Mouse (Mus musculus) bone marrow macrophage, adult 2 months (primary cell): Measurements from ENCODE around the gene Ift22.

Source experiments
- CTCF ChIP-seq: IDR thresholded peaks from 2 replicates; pipeline ENCODE4 v1.5.1; 2012; ENCODE audit warnings: low read depth, mild to moderate bottlenecking, low read length, moderate library complexity
- POLR2A ChIP-seq: IDR thresholded peaks from 2 replicates; pipeline ENCODE4 v1.6.1; 2012; ENCODE audit warnings: mild to moderate bottlenecking, low read depth, low read length, borderline replicate concordance

DNA sequence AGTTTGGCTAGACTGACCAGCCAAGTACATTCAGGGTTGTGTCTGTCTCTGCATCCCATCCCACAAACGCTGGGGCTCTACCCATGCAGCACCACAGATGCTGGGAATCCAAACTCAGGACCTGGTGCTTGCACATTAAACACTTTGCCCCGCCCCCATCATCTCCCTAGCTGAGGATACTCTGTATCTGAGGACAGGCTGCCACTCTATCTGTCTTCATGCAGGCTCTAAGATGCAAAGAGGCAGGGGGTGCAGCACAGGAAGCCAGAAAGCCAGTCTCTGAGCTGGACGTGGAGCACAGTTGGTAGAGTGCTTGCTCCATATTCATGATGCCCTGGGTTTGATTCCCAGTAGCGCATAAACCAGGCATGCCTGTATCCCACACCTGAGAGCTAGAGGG lies 45.1 kb upstream of the Ift22 start:
- no peak for TF ChIP-seq CTCF
- TF ChIP-seq POLR2A, result no peak
